Mouse (Mus musculus): ENCODE results near the gene 4921536K21Rik. TPM values are rescaled to one million over a fixed set of nuclear protein-coding genes. Genes with fewer than 3 reads are reported as not detected.
A peak's percentile ranks its signal among the peaks of the same experiment; 100 is the strongest.

The 4921536K21Rik gene
- total RNA-seq (2021) = under 1 TPM; 0.54 to 0.92 TPM

- DNase-seq = peak; percentile 91
- intact Hi-C loops (cut with DNase I) = loop anchor here (2.0 kb wide), 1 partner anchor 16 kb away; no protein-coding TSS in a partner anchor
Observed at GRCm38 (mm10) chr11:3894406-3895281, at the start of gene 4921536K21Rik, which contains the start of gene Dusp18. 4921536K21Rik (minus strand) TSS chr11:3895098. Dusp18 (plus strand) TSS chr11:3895240.

- DNase-seq = no peak
- intact Hi-C loops (cut with DNase I) = no loop called here
Observed at GRCm38 (mm10) chr11:3941371-3941770, 46.5 kb upstream of the 4921536K21Rik start.

- DNase-seq = no peak
- intact Hi-C loops (cut with DNase I) = no loop called here
Observed at GRCm38 (mm10) chr11:3937321-3937874, 42.5 kb upstream of the 4921536K21Rik start.

GRCm38 (mm10) chr11:3936318-3936717, 41.4 kb upstream of the 4921536K21Rik start:
- intact Hi-C loops (cut with DNase I) = no loop called here
- no peak for DNase-seq

GRCm38 (mm10) chr11:3935135-3935534, 40.2 kb upstream of the 4921536K21Rik start:
- DNase-seq = no peak
- intact Hi-C loops (cut with DNase I) = no loop called here

- DNase-seq = no peak
- intact Hi-C loops (cut with DNase I) = loop anchor here (2.0 kb wide), 1 partner anchor 29 kb away; the partner anchor contains the start of gene Pes1
Observed at GRCm38 (mm10) chr11:3933756-3934285, 38.9 kb upstream of the 4921536K21Rik start.

- intact Hi-C loops (cut with DNase I) = loop anchor here (2.0 kb wide), 1 partner anchor 31 kb away; the partner anchor contains the start of gene Pes1
- DNase-seq = peak; percentile 88 to 90
Observed at GRCm38 (mm10) chr11:3931511-3932211, 36.8 kb upstream of the 4921536K21Rik start, which contains the start of gene Tcn2. Tcn2 (minus strand) TSS chr11:3932159.

- intact Hi-C loops (cut with DNase I) = no loop called here
- DNase-seq = no peak
Observed at GRCm38 (mm10) chr11:3930931-3931330, 36.0 kb upstream of the 4921536K21Rik start.

GRCm38 (mm10) chr11:3930019-3930418, 35.1 kb upstream of the 4921536K21Rik start:
- DNase-seq = peak in 1 of 2 experiments; percentile 21
- intact Hi-C loops (cut with DNase I) = no loop called here

GRCm38 (mm10) chr11:3925916-3926315, 31.0 kb upstream of the 4921536K21Rik start:
- no peak for DNase-seq
- intact Hi-C loops (cut with DNase I) = no loop called here

GRCm38 (mm10) chr11:3922731-3923130, 27.8 kb upstream of the 4921536K21Rik start:
- intact Hi-C loops (cut with DNase I) = no loop called here
- DNase-seq = no peak

- intact Hi-C loops (cut with DNase I) = no loop called here
- no peak for DNase-seq
Observed at GRCm38 (mm10) chr11:3922115-3922514, 27.2 kb upstream of the 4921536K21Rik start.

GRCm38 (mm10) chr11:3921281-3921850, 26.5 kb upstream of the 4921536K21Rik start:
- DNase-seq = peak; percentile 37 to 49
- intact Hi-C loops (cut with DNase I) = no loop called here

- no peak for DNase-seq
- intact Hi-C loops (cut with DNase I) = no loop called here
Observed at GRCm38 (mm10) chr11:3920476-3920875, 25.6 kb upstream of the 4921536K21Rik start.

GRCm38 (mm10) chr11:3918738-3919137, 23.8 kb upstream of the 4921536K21Rik start:
- DNase-seq = no peak
- intact Hi-C loops (cut with DNase I) = loop anchor here (5.0 to 10.0 kb wide), 2 partner anchors 36 to 384 kb away; no protein-coding TSS in a partner anchor

- intact Hi-C loops (cut with DNase I) = loop anchor here (10.0 kb wide), 1 partner anchor 379 kb away; no protein-coding TSS in a partner anchor
- DNase-seq = peak; percentile 85 to 92
Observed at GRCm38 (mm10) chr11:3914109-3914840, 19.4 kb upstream of the 4921536K21Rik start, which contains the start of gene Slc35e4. Slc35e4 (minus strand) TSS chr11:3914664.

GRCm38 (mm10) chr11:3913316-3914108, 18.6 kb upstream of the 4921536K21Rik start:
- intact Hi-C loops (cut with DNase I) = loop anchor here (10.0 kb wide), 1 partner anchor 379 kb away; no protein-coding TSS in a partner anchor
- peak; percentile 93 to 94 for DNase-seq

GRCm38 (mm10) chr11:3912875-3913271, 18.0 kb upstream of the 4921536K21Rik start:
- intact Hi-C loops (cut with DNase I) = loop anchor here (10.0 kb wide), 1 partner anchor 378 kb away; no protein-coding TSS in a partner anchor
- peak; percentile 24 to 53 for DNase-seq
